Mouse (Mus musculus) lung, postnatal 14 days (tissue): ENCODE data around the gene Ifnar2.
A peak's percentile ranks its signal among the peaks of the same experiment; 100 is the strongest.

ENCODE experiments used
- DNase-seq: peaks from one replicate; pipeline ENCODE4 v3.0.0; 2021

Gene Ifnar2

GRCm38 (mm10) chr16:91395633-91396392 lies 23.2 kb downstream of the Ifnar2 start:
- no peak for DNase-seq

- no peak for DNase-seq
Observed at GRCm38 (mm10) chr16:91396844-91397537, 24.4 kb downstream of the Ifnar2 start.

GRCm38 (mm10) chr16:91398030-91398429 lies 25.4 kb downstream of the Ifnar2 start:
- no peak for DNase-seq

- DNase-seq, result no peak
Observed at GRCm38 (mm10) chr16:91398944-91399343, 26.4 kb downstream of the Ifnar2 start.

GRCm38 (mm10) chr16:91401569-91402165 lies 29.1 kb downstream of the Ifnar2 start:
- no peak for DNase-seq

- no peak for DNase-seq
Observed at GRCm38 (mm10) chr16:91403784-91404183, 31.2 kb downstream of the Ifnar2 start.

GRCm38 (mm10) chr16:91404187-91404586 lies 31.6 kb downstream of the Ifnar2 start:
- no peak for DNase-seq

- no peak for DNase-seq
Observed at GRCm38 (mm10) chr16:91404828-91405577, 32.4 kb downstream of the Ifnar2 start.

GRCm38 (mm10) chr16:91405640-91406584 lies 33.3 kb downstream of the Ifnar2 start, which contains the start of gene Il10rb:
Gene Il10rb (plus strand): TSS chr16:91406164.
- DNase-seq, result peak; percentile 83

- DNase-seq, result peak; percentile 49
Observed at GRCm38 (mm10) chr16:91406585-91407220, 34.1 kb downstream of the Ifnar2 start.

- DNase-seq, result no peak
Observed at GRCm38 (mm10) chr16:91413102-91413844, 40.7 kb downstream of the Ifnar2 start.

- DNase-seq, result no peak
Observed at GRCm38 (mm10) chr16:91415391-91416189, 43.0 kb downstream of the Ifnar2 start.

GRCm38 (mm10) chr16:91416357-91416756 lies 43.8 kb downstream of the Ifnar2 start:
- DNase-seq, result no peak

GRCm38 (mm10) chr16:91416938-91417337 lies 44.4 kb downstream of the Ifnar2 start:
- DNase-seq, result no peak

GRCm38 (mm10) chr16:91418531-91418930 lies 45.9 kb downstream of the Ifnar2 start:
- DNase-seq, result no peak

- no peak for DNase-seq
Observed at GRCm38 (mm10) chr16:91425816-91426215, 53.2 kb downstream of the Ifnar2 start.

GRCm38 (mm10) chr16:91426586-91426985 lies 54.0 kb downstream of the Ifnar2 start:
- DNase-seq, result no peak

- no peak for DNase-seq
Observed at GRCm38 (mm10) chr16:91427461-91427860, 54.9 kb downstream of the Ifnar2 start.

GRCm38 (mm10) chr16:91428259-91428865 lies 55.8 kb downstream of the Ifnar2 start:
- no peak for DNase-seq
